Mouse (Mus musculus): ENCODE data around the gene Slc38a2. TPM values are rescaled to one million over a fixed set of nuclear protein-coding genes. Genes with fewer than 3 reads are reported as not detected.
A peak's percentile ranks its signal among the peaks of the same experiment; 100 is the strongest.

Slc38a2 gene
- 100 to 1,000 TPM in 1 of 4 experiments, 10 to 100 TPM in 3; 71.8 to 103 (median 85.4) TPM for total RNA-seq (2022)

DNA sequence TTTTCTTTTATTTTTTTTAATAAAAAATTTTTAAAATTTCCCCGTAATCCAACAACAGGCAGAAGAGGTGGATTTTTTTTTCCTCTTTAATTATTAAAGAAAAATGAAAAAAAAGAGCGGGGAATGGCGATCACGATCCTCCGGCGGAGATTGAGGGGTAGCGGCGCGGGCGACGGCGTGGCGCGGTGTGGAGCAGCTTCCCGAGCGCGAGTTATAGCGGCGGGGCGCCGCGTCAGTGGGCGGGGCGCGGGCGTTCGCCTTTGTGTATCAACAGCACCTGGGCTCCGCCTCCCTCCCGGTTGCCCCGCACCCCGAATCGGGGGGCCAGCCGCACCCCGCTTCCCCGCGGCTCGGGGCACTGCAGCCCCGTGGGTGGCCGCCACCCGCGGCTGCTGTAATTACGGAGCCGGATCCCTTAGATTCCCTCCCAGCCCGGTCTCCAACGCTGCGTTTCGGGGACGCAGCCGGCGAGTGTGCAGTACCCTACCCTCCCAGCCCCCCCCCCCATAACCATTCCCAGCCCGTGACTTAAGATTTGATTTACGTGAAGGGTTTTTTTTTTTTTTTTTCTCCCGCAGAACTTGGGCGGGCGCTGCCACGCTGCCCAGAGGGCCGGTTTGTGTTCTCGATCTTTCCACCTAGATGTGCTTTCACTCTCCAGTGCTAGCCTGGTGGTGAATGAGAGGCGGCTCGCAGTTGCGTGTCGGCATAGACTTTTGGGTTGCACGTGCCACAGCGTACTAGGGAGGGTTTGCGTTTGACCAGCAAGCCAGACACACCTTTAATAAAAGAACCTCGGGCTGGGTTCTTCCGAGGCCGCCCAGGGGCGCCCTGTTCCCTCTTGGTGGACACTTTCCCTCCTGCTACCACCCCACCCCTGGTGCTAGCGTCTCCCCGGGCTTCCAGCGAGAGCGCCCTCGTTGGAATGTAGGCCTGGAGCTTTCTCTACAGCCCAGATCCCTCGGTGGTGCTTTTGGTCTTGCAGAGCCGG, at the start of gene Slc38a2:
Gene Slc38a2, minus strand, starts transcription at position 210 of the 991 bp plus-strand sequence.
- peak; percentile 77 to 82 for DNase-seq (ENCODE audit: low spot score in 2 of 2)

DNA sequence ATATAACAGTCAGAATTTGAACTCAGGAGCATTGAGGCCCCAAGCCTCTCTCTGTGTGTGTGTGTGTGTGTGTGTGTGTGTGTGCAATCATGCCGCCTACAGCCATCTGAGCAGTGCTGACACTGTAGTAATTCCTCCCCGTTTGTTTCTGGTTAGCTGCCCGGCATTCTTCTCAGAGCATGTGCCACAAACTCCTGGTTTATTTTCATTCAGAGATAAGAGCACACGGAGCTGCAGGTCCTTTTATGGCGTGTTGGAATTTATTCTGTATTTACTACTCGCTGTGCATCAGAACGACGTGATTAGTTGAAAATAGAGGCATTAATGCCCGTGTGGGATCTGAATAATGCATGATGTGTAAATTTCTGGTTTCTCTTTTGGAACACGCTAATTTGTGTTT, 49.6 kb upstream of the Slc38a2 start:
- peak; percentile 14 to 23 for DNase-seq (ENCODE audit: low spot score in 2 of 2)

DNA sequence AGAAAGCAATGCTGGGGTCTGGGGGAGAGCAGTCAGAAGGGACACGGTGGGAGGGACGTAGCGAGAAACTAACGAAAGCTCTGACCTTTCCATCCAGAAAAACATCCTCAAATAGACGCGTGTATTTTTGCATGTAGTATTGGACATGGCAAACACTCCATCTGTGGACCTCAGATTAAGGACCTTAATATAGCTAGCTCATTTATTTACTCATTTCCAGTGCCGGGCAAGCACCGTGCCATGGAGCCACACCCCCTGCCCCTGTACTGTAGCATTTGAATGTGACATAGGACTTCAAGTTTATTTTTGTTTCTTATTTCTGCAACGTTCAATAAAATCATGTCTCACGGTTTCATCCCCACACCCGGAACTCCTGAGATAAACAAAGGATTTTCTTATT, 48.0 kb upstream of the Slc38a2 start:
- no peak for DNase-seq (ENCODE audit: low spot score in 2 of 2)

DNA sequence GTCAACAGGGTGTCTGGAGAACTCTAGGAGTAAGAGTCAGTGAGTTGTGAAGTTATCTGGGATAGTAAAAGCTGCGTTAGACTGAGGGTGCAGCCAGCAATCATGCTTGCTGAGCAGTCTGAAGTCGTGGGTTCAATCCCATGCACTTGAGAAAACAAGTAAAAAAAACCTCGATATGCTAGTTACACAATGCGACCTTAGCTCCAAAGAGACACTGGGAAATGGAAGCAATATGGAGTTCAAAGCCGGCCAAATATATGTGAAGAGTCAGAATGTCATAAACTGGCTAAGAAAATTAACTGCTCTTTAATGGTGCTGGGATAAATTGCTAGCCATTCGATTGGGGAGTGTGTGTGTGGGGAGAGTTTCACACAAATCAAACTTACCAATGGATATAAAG, 47.5 kb upstream of the Slc38a2 start:
- DNase-seq (ENCODE audit: low spot score in 2 of 2) = no peak

- DNase-seq (ENCODE audit: low spot score in 2 of 2) = no peak
Observed at GRCm38 (mm10) chr15:96745299-96745698, 45.8 kb upstream of the Slc38a2 start.

GRCm38 (mm10) chr15:96744882-96745296, 45.4 kb upstream of the Slc38a2 start:
- DNase-seq (ENCODE audit: low spot score in 2 of 2) = no peak

- no peak for DNase-seq (ENCODE audit: low spot score in 2 of 2)
Observed at GRCm38 (mm10) chr15:96744153-96744881, 44.8 kb upstream of the Slc38a2 start.

DNA sequence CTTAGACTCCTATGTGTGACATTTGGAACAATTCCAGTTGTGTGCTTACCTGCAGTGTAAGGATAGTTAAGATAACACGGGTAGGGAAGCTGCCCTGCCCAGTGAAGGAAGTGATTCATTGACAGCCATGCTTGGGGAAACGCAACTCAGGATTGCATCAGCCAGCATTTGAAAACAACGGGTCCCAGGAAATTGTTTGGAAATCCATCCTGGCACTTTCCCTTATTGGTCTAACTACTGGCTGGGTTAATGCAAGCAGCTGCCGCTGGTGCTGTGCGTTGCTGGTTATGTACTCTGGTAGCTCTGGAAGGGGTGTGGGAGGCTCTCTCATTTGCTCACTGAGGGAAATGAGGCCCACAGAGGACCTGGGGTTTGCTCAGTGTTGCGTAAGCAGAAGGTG, 43.7 kb upstream of the Slc38a2 start:
- DNase-seq (ENCODE audit: low spot score in 2 of 2) = no peak

- no peak for DNase-seq (ENCODE audit: low spot score in 2 of 2)
Observed at GRCm38 (mm10) chr15:96742591-96743241, 43.2 kb upstream of the Slc38a2 start.

DNA sequence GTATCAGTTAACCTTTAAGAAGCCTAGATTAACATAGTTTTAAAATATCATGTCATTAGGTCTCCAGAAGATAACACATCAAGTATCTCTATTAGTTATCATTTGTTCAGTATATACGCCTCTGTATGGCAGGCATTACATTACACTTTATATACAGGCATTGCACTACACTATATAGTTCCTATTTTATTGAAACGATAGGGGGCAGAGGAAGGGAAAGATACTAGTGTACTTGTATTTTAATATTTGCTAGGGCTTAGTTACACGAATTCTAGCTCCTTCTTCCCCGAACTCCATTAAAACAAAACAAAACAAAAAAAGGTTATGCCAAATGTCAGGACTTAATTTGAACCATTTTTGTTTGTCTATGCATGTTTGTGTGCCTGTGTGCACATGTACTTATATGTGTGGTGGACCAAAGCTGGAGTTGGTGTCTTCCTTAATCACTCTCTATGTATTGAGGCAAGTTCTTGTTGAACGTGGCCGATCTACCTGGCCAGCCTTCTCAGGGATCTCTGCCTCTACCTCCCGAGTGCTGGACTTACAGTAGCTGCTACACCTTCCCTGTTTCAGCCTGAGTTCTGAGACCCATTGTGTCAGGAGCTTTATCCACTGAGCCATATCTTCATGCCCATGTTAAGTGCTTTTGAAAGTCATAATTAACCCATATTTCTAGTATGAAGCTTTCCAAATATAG, 41.5 kb upstream of the Slc38a2 start:
- no peak for DNase-seq (ENCODE audit: low spot score in 2 of 2)

DNA sequence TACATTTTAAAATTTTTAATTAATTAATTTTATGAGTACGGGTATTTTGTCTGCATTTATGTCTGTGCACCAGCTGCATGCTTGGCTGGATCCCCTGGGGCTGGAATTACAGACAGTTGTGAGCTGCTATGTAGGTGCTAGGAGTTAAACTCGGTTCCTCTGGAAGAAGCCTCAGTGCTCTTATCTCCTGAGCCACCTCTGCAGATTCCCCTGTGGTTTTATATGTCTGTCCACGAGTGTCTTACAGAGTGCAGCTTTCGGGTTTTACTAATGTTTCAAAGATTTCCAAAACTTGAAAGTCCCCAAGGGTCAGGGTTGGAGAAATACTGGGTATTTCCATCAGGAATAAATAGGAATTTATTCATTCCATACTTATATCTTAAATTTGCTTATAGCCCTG, 40.6 kb upstream of the Slc38a2 start:
- no peak for DNase-seq (ENCODE audit: low spot score in 2 of 2)

GRCm38 (mm10) chr15:96736663-96737385, 37.3 kb upstream of the Slc38a2 start:
- no peak for DNase-seq (ENCODE audit: low spot score in 2 of 2)

DNA sequence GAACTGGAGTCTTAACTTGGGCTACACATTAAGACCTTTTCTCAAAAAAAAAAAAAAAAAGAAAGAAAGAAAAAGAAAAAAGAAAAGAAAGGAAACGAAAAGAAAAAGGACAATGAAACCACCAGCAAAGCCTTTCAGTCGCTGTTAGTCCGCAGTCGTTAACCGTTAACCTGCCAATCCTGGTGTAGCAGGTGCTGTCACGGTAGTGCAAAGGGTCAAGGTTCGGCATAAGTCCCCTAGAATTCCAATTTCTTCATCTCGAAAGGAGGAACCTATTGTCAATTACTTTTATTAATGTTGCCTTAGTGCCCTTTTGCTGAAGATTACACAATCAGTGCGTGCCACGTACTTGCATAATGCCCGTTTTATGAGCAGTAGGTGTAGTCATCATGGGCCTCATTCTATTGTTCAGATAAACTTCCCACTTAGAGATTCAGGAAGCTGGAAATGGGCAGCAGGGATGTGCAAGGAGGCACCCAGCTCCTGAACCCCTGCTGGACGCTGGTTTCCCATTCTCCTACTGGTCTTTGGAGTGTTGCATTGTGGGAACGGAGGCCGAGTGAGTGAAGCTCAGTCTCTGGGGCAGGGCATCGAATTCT, 36.1 kb upstream of the Slc38a2 start:
- no peak for DNase-seq (ENCODE audit: low spot score in 2 of 2)

DNA sequence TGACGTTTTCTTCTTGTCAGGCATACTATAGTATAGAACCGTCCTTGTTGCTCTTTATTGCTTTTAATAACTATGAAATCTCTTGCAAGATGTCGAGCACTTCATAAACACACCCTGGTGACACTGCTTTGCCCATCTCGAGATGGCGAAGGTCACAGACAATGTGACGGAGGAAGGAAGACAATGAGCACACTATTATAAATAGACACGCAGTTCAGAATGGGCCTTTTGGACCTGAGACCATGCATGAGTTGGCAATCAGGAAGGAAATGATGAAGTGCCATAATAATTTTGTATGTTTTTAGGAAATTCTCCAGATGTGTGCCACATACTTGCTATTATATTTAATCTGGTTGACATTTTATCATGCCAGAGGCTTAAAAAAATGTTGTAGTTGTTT, 34.9 kb upstream of the Slc38a2 start:
- DNase-seq (ENCODE audit: low spot score in 2 of 2) = no peak

DNA sequence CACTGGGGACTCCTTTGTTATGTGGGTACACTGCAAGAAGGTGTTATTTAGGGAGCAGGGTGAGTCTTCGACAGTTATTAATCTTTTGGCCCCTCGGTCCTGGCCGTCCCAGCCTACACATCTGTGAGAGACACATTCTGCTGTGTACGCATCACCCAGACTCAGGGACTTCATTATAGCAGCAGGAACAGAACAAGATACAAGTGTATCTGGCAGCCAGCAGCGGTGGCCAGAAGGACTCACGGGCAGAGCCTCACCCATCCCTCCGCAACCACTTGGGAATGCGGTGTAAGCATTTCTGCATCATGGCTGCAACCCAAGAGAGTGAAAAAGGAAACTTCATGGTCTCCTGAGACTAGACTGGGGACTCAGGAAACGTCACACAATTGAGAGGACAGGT, 30.9 kb upstream of the Slc38a2 start:
- DNase-seq (ENCODE audit: low spot score in 2 of 2) = no peak

GRCm38 (mm10) chr15:96729785-96730184, 30.3 kb upstream of the Slc38a2 start:
- DNase-seq (ENCODE audit: low spot score in 2 of 2) = no peak

GRCm38 (mm10) chr15:96728993-96729392, 29.5 kb upstream of the Slc38a2 start:
- no peak for DNase-seq (ENCODE audit: low spot score in 2 of 2)

GRCm38 (mm10) chr15:96728346-96728745, 28.8 kb upstream of the Slc38a2 start:
- DNase-seq (ENCODE audit: low spot score in 2 of 2) = no peak

DNA sequence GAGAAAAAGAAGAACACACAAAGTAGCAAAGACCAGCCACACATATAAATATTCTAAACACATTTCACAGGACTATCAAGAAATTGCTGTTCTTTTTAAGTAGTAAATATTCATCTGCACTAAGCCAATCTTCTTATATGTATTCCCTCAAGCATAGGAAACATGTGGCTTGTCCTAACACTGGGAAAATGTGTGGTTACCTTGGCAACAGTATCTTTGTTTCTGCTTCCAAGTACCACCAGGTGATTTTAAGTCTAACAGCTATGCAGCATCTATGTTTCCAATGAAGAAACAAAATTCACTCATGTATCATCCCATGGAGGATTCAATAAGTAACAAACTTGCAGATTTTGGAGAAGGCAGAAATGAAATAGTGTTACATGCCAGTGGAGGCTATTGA, 25.0 kb upstream of the Slc38a2 start:
- DNase-seq (ENCODE audit: low spot score in 2 of 2) = no peak

GRCm38 (mm10) chr15:96722228-96722627, 22.7 kb upstream of the Slc38a2 start:
- no peak for DNase-seq (ENCODE audit: low spot score in 2 of 2)
